Mouse (Mus musculus): Measurements from ENCODE around the gene Vps41. TPM values are rescaled to one million over a fixed set of nuclear protein-coding genes. Genes with fewer than 3 reads are reported as not detected.

The Vps41 gene
- total RNA-seq (2021) = 10 to 100 TPM; 33.0 to 34.5 TPM
- long read RNA-seq, experiment 1, transcript Vps41-201 (29 exons, 3,199 nt) = major isoform, 18 of 30 reads
- long read RNA-seq, experiment 1, partial matches to known transcripts = 8 of 30 reads
- long read RNA-seq, experiment 1, other reads (novel, unspliced or antisense) = 4 of 30 reads
- long read RNA-seq, experiment 2, transcript Vps41-201 (29 exons, 3,199 nt) = major isoform, 42 of 56 reads
- long read RNA-seq, experiment 2, partial matches to known transcripts = 5 of 56 reads
- long read RNA-seq, experiment 2, other reads (novel, unspliced or antisense) = 9 of 56 reads

DNA sequence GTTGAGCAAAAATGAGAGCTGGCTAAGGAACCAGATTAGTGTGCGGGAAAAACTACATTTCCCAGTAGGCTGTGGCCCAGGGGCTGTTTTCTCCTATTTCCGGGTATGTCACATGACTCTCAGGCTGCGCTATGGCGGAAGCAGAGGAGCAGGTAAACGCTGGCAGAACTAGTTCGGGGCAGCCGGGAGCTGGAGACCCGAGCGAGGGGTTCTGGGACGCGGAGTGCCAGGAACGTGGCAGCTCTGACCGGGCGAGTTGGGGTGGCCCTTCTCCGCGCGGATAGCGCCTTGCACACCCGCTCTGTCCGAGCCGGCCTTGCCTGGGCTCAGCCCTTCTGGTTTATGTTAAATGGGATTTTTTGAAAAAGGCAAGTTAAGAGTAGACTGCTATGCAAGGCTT, at the start of gene Vps41:
Vps41 (plus strand) TSS at position 102 of the 400 bp plus-strand sequence.
- peak; percentile 60 for DNase-seq

- DNase-seq = no peak
Measured at GRCm38 (mm10) chr13:18698518-18699065, 18.5 kb upstream of the Vps41 start.

- no peak for DNase-seq
Measured at GRCm38 (mm10) chr13:18711685-18712084, 5.4 kb upstream of the Vps41 start.

GRCm38 (mm10) chr13:18716707-18717106, 379 bp upstream of the Vps41 start:
- no peak for DNase-seq

- no peak for DNase-seq
Measured at GRCm38 (mm10) chr13:18718461-18718860, 1.4 kb downstream of the Vps41 start.

DNA sequence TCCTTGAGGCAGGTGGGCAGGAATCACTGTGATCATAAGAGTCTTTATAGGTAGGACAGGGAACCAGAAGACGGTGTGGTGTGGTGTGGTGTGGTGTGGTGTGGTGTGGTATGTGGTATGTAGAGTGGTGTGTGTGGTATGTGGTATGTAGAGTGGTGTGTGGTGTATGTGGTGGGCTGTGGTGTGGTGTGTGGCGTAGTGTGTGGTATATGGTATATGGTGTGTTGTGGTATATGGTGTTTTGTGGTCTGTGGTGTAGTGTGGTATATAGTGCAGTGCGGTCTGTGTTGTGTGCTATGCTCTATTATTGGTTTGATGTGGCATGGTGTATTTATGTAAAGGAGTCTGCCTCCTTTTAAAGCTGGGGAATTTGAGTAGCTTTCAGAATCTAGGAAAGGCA, 13.6 kb downstream of the Vps41 start:
- DNase-seq = no peak

DNA sequence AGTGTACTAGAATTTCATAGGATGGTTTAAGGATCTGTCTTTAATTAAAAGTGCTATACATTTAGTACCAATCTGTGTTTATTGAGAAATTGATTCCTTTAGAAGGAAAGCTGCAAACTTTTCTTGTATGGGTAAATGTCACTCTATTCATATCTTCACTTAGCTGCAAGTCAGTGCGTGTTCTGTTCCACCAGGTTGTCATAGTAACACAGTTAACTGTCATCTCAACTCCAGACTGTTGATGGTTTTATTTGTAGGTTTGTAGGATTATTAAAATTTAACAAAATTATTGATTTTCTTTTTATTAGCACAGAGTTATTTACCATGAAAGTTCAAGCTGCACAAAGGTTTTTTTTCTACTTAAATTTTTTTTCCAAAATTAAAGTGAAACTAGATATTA, 19.5 kb downstream of the Vps41 start:
- DNase-seq = no peak

- no peak for DNase-seq
Measured at GRCm38 (mm10) chr13:18743575-18744265, 26.6 kb downstream of the Vps41 start.

GRCm38 (mm10) chr13:18744266-18744652, 27.2 kb downstream of the Vps41 start:
- DNase-seq = no peak

DNA sequence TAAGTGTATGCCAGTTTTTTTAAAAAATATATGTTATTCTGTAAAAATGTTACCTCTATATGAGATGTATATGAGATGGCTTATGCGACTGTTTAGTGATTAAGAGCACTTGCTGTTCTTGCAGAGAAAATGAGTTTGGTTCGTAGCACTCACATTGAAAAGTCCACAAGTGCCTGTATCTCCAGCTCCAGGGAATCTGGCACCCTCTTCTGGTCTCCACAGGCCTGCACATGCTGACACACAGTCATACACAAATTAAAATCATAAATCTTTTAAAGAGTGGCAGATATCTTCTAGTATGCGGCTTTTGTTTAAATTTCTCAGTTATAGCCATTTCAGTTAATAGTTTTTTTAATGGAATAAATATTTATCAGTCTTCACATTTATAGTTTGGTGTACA, 40.9 kb downstream of the Vps41 start:
- no peak for DNase-seq

- DNase-seq = no peak
Measured at GRCm38 (mm10) chr13:18759361-18760056, 42.4 kb downstream of the Vps41 start.

GRCm38 (mm10) chr13:18761452-18761851, 44.4 kb downstream of the Vps41 start:
- DNase-seq = no peak

DNA sequence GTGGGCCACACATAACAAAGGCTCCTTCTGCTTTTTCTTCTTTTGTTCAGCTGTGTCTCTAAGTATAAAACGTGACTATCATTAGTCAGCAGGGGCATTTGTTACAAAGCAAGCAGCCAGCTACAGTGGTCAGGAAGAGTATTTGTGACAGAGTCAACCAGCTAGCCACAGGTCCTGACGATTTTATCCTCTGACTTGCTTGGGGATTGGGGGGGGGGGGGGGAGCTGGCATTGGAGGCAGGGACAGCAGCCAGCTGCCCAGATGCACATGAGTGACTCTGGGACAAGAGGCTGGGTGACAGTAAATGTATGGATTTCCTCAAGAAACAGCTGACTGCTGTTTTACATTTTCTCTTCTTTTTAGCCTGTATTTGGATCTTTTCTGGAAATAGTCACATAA, 50.8 kb downstream of the Vps41 start:
- no peak for DNase-seq

- DNase-seq = no peak
Measured at GRCm38 (mm10) chr13:18768495-18768894, 51.4 kb downstream of the Vps41 start.

DNA sequence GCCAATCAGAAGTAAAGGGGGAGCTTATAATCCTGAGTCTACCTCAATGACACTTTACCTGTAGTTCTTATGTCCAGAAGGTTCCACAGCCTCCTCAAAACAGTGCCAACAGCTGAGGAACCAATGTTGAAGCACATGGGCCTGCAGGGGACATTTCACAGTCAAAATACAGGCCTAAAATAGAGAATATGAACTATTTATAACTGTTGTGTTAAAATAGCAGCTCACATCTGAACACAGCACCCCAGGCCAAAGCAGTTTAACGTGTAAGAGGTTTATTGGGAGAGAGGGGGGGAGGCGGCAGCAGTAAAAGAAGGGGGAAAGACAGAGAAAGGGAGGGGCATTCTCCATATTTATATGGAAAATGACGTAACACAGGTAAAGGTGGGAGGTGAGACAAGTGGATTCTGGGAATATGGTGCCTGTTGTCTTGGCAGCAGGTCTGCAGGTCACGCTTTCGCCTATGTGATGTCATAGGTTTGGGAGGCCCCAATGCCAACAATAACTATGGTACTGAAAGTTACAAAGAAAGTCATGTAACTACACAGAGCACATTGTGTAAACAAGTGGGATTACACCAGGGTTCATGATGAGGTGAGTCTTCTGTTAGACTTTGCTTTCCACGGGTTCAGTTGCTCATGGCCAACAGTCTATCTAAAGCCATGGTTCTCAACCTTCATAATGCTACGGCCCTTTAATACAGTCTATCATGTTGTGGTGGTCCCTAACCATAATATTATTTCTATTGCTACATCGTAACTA, 56.5 kb downstream of the Vps41 start:
- no peak for DNase-seq

DNA sequence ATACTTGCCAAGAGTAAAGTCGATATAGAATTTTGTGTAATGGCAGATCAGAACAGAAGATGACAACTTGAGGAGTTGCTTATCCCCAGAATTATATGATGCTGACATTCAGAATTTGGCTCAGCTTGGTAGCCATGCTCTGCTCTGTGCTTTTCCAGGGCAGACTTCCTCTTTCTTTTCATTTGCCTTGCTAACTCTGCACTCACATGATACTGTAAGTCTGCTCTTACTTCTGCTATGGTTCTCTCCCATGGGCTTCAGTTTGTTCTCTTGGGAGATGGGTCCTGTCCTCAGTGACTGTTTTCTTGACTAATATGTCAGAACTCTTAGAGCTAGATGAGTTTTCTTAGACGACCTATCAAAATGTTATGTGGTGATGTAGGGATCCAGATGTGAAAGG, 64.2 kb downstream of the Vps41 start:
- no peak for DNase-seq

- no peak for DNase-seq
Measured at GRCm38 (mm10) chr13:18785702-18786101, 68.6 kb downstream of the Vps41 start.

DNA sequence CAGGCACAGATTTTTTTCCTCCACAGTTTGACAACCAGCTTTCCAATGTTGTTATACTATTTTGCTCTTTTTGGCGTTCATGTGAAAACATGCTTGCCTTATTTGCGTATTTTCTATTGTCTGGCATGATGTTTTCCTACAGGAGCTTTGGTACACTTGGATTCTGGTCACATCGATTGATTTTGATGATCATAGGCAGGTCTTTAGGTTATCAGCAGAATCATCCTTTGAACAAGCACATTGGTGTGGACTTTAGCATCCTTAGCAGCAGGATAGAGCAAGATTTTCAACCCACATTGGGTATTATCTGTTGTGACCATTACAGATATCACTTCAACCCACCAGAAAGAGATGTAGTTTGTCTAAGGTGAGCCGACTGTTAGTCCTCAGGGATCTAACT, 71.0 kb downstream of the Vps41 start:
- no peak for DNase-seq

- no peak for DNase-seq
Measured at GRCm38 (mm10) chr13:18788689-18789088, 71.6 kb downstream of the Vps41 start.

DNA sequence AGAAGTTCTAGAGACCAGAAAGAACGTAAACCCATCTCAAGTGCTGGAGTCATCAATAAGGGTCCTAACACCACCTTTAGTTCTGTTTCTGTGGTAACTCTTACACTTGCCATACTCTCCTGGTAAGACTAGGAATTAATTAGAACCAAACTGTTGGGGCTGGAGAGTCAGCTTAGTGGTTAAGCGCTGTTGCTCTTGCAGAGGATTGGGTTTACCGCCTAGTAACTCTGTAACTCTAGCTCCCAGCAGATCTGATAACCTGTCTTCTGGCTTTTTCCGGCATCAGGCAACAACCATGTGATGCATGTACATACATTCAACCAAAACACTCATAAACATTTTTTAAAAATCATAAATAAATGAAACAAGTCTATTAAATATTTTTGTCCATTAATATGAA, 72.6 kb downstream of the Vps41 start:
- no peak for DNase-seq

GRCm38 (mm10) chr13:18790086-18790485, 73.0 kb downstream of the Vps41 start:
- no peak for DNase-seq

DNA sequence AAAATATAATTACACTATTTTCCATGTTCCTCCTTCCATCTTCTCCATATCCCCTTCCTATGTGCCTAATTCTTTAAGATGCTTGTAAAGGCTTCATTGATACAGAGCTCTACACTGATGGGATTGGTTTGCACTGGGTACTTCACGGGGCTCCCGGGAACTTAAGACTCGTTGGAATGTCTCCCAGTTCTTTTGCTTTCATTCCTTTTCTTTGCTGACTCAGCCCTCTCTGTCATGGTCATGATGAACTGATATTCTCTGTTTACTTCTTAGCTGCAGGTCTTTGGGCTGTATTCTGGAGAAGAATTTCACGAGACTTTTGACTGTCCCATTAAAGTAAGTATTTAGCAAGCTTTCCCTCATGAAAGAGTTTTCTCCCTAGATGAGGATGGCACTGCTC, 74.2 kb downstream of the Vps41 start:
- DNase-seq = no peak
